Mouse (Mus musculus) heart, embryonic 12.5 days (tissue): ENCODE data around the gene Serpina10. TPM values are rescaled to one million over a fixed set of nuclear protein-coding genes. Genes with fewer than 3 reads are reported as not detected.

Source experiments
- ATAC-seq: fragments of 200-750 bp; cut with Nextera tagmentation; 2 replicates; pipeline ENCODE4 v1.8.0; 2017; ENCODE audit warnings: moderate TSS enrichment, moderate library complexity; ENCODE audit not compliant: insufficient number of reproducible peaks, low FRiP score
- H3K27ac ChIP-seq: fragments of 300-500 bp; sonication (generic); 2 replicates; pipeline ENCODE4 v1.5.1; 2016; ENCODE audit warnings: mild to moderate bottlenecking, moderate library complexity; ENCODE audit not compliant: poor library complexity, severe bottlenecking
- H3K27me3 ChIP-seq: fragments of 300-500 bp; sonication (generic); replicated peaks from 2 replicates; pipeline ENCODE4 v1.6.1; 2016; ENCODE audit warnings: mild to moderate bottlenecking, moderate library complexity
- H3K36me3 ChIP-seq: fragments of 300-500 bp; sonication (generic); 2 replicates; pipeline ENCODE4 v1.6.1; 2016; ENCODE audit warnings: mild to moderate bottlenecking, moderate library complexity
- H3K4me1 ChIP-seq: fragments of 300-500 bp; sonication (generic); replicated peaks from 2 replicates; pipeline ENCODE4 v1.6.1; 2016; ENCODE audit warnings: mild to moderate bottlenecking
- H3K4me2 ChIP-seq: fragments of 300-500 bp; sonication (generic); 2 replicates; pipeline ENCODE4 v1.6.1; 2016; ENCODE audit warnings: mild to moderate bottlenecking, moderate library complexity
- H3K4me3 ChIP-seq: fragments of 300-500 bp; sonication (generic); 2 replicates; pipeline ENCODE4 v1.5.1; 2016; ENCODE audit warnings: mild to moderate bottlenecking
- H3K9ac ChIP-seq: fragments of 300-500 bp; sonication (generic); 2 replicates; pipeline ENCODE4 v1.6.1; 2016; ENCODE audit warnings: mild to moderate bottlenecking, moderate library complexity
- H3K9me3 ChIP-seq: fragments of 300-500 bp; sonication (generic); replicated peaks from 2 replicates; pipeline ENCODE4 v1.6.1; 2016; ENCODE audit warnings: mild to moderate bottlenecking, moderate library complexity
- WGBS: fragments of 180-500 bp; shearing (Covaris S2); methylation state at CpG from one replicate; pipeline ENCODE4 v1.1.7; 2016; 5-methylcytosine and 5-hydroxymethylcytosine counted together
- polyA plus RNA-seq: library from polyadenylated mRNA; unstranded; fragments of >200 nt; fragmentation: Nextera tagmentation; extraction: Ambion mirVana; gene quantifications from 2 replicates; pipeline ENCODE4 v1.2.1, GENCODE M21; 2016

Serpina10 gene
- polyA plus RNA-seq, 1 experiment from 2014 or later: 0.31 TPM

DNA sequence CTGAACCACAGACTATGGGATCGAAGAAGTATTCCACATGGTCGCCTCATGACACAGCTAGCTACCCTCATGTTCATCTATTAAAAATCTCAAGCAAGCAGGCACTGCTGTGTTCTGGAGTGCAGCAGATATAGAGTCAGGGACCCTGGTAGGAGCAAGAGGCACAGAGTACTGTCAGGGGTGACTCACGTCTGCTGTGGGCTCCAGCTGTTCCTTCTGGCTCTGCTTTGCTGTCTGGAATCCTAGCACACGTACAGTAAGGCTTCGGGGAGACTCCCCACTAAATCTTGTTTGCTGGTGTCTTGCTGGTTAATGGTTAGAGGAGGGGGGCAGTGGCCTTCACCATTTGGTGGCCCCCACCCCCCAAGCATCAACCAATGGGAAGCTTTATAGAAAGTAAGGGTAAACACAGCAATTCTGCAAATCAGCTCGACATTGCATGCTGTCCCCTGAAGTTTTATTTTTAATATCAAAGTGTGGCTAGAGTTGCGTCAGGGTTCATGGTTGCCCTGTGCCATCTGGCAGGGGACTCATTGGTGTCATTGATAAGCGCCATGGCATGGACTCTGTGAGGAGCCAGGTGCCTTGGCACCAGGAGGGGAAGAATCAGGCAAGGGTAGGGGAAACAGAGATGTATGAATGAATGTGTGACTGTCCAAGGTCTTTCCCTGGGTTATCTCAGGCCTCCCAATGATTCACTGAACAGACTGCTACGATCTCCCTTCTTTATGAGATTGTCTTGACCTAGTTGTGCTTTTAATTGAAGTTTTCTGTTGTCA, 25.8 kb upstream of the Serpina10 start, which contains the start of gene Serpina6:
Gene Serpina6, minus strand, starts transcription at position 365 of the 779 bp plus-strand sequence.
- H3K36me3 ChIP-seq: no peaks in the 10 kb centered on the region
- H3K4me1 ChIP-seq: no peaks in the 10 kb centered on the region
- H3K4me2 ChIP-seq: no peak within 1 kb of the TSS
- 74% methylated on average over 9 of the region's 9 CpGs for WGBS
- ATAC-seq: no peak
- no peak within 1 kb of the TSS for H3K27ac ChIP-seq
- no peaks in the 10 kb centered on the region for H3K9me3 ChIP-seq
- H3K27me3 ChIP-seq: no peaks in the 10 kb centered on the region
- no peak within 1 kb of the TSS for H3K9ac ChIP-seq
- no peak within 1 kb of the TSS for H3K4me3 ChIP-seq

DNA sequence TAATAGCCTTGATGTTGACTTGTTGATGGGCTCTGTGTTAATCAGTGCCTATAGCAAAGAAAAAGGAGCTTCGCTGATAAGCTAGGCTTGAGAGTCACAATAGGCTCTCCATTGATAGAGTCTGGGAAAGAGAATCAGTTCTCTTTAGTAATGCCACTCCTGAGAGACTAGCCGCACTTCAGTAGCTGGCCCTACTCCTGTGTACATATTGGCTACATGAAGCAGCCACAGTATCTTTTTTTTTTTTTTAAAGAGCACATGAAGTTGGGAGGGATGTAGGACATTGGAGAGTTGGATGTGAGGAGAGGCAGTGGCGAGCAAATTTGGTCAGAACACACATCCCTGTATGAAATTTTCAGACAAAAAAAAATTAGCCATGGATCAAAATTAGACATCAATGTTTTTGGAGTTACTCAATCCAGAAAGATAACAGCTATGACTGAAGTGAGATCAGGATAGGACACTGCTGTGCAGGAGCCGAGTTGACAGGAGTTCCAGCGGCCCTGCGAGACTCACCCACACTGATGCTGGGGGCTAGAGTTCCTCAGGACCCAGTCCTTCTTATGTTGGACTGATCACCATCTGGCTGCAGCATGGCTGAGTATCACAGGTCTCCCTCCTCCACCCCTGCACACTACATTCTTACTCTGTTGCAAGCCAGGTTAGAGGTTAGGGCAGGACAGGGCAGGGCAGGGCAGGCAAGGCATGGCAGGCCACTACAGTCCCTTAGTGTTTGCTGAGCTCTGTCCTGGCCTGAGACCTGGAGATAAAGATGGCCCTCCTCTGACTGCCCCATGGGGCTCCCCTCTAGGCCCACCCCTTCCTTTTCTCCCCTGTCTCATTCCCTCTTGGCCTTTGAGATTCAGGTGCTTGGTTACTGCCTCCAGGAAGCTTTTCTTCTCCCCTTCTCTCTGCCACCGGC, 24.1 kb upstream of the Serpina10 start:
- no peaks in the 10 kb centered on the region for H3K4me1 ChIP-seq
- no peaks in the 10 kb centered on the region for H3K27me3 ChIP-seq
- H3K9ac ChIP-seq: no peak overlapping the region
- no peaks in the 10 kb centered on the region for H3K36me3 ChIP-seq
- H3K27ac ChIP-seq: no peak overlapping the region
- H3K4me3 ChIP-seq: no peak overlapping the region
- WGBS: 75% methylated on average over 7 of the region's 7 CpGs
- no peaks in the 10 kb centered on the region for H3K9me3 ChIP-seq
- H3K4me2 ChIP-seq: no peak overlapping the region
- ATAC-seq: no peak

DNA sequence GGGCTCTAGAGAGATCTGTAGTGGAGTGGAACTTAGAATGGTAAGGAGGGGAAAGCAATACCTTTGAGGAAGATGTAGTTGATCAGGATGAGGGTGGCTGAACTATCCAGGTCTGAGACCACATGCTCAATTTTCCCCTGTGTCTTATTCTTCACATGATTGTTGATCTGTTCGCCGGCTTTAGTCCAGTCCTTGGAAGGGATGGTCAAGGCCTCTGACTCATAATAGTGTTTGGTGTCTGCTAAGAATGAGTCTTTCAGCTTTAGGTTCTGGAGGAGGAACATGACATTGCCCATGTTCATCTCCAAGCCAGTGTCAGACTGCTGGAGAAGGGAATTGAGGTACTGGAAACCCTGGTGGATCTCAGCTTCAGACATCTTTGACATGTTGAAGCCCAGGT, 22.6 kb upstream of the Serpina10 start:
- 88% methylated on average over 2 of the region's 2 CpGs for WGBS
- Histone ChIP-seq H3K9me3 (no peaks in the 10 kb centered on the region), H3K27ac (no peak overlapping the region), H3K4me3 (no peak overlapping the region), H3K4me1 (no peaks in the 10 kb centered on the region), H3K4me2 (no peak overlapping the region), H3K9ac (no peak overlapping the region), H3K27me3 (no peaks in the 10 kb centered on the region), H3K36me3 (no peaks in the 10 kb centered on the region)
- ATAC-seq: no peak

DNA sequence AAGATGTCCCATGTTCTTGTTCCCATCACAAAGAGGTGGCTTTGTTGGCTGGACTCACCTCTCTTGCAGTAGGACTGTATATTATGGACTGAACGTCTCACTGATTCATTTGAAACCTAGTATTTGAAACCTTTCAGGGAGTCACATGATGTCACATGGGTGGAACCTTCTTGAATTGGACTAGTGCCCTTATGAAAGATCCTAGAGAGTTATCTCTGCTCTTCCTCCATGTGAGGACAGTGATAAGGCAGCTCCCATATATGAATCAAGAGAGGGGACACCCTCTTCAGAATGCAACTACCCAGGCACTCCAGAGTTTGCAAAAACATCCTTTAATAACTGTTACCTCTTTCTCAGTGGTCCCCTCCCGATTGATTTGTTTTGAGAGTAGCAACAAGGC, 15.1 kb upstream of the Serpina10 start:
- no peaks in the 10 kb centered on the region for H3K4me1 ChIP-seq
- no peak overlapping the region for H3K4me2 ChIP-seq
- H3K27ac ChIP-seq: no peak overlapping the region
- ATAC-seq: no peak
- no peak overlapping the region for H3K9ac ChIP-seq
- WGBS: 68% methylated on average over 2 of the region's 2 CpGs
- no peaks in the 10 kb centered on the region for H3K9me3 ChIP-seq
- H3K27me3 ChIP-seq: no peaks in the 10 kb centered on the region
- no peak overlapping the region for H3K4me3 ChIP-seq
- no peaks in the 10 kb centered on the region for H3K36me3 ChIP-seq

DNA sequence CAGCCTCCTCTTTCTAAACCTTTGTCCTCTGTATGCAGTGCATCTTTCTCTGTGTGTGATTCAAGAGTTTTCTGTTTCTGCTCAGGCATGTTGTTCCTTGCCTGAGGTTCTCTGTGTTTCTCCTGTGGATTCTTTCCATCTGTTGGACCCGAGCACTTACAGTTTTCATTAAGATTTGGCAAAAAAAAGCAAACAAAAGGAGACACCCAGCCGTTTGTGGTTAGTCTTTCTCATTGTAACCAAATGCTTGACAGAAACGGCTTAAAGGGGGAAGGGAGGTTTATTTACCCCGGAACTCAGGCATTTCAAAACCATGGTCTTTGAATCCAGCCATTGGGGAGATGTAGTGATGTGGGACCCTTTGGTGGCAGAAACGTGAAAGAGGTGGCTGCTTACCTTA, 13.4 kb upstream of the Serpina10 start:
- no peak overlapping the region for H3K27ac ChIP-seq
- no peaks in the 10 kb centered on the region for H3K27me3 ChIP-seq
- peaks cover 3% of the 10 kb centered on the region; the same call in 1 of the 2 replicates for H3K9me3 ChIP-seq
- no peak overlapping the region for H3K9ac ChIP-seq
- no peaks in the 10 kb centered on the region for H3K4me1 ChIP-seq
- no peak overlapping the region for H3K4me3 ChIP-seq
- no peak for ATAC-seq
- WGBS: 28% methylated on average over 5 of the region's 5 CpGs
- H3K4me2 ChIP-seq: no peak overlapping the region
- no peaks in the 10 kb centered on the region for H3K36me3 ChIP-seq

DNA sequence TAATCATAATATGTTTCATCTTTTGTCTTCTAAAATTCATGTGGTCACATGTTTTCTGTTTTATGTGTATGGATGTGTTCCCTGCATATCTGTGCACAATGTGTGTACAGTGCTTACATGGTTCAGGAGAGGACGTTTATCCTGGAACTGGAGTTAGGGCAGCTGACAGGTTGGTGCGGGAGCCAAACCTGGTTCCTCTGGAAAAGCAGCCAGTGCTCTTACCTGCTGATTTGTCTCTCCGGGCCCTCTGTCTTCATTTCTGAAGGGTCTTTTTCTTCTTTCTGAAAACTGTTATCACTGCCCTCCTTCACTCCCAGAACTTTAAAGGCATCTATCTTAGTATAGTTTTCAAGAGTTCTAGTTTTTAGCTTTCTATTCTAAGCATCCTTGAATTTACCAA, 12.6 kb upstream of the Serpina10 start:
- WGBS: 77% methylated on average over 3 of the region's 3 CpGs

DNA sequence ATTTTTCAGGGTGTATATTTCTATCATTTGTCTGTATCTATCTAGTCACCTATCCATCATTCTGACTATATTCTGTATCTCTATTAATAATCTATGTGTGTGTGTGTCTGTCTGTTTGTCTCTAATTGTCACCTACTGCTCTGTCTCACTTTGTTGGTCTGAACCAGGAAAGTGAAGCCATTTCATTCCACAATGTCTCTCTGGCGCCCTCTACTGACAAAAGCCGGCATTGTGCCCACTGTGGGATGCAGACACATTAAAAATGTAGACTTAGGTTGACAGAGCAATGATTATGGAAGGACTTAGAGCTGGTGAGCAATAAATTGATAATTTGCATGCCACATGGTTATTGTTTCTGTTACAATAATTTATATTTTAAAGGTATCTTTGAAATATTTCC, 12.1 kb upstream of the Serpina10 start:
- H3K9ac ChIP-seq: no peak overlapping the region
- no peak overlapping the region for H3K4me3 ChIP-seq
- H3K36me3 ChIP-seq: no peaks in the 10 kb centered on the region
- no peak for ATAC-seq
- WGBS: 0% methylated on average over 2 of the region's 2 CpGs
- no peak overlapping the region for H3K27ac ChIP-seq
- no peaks in the 10 kb centered on the region for H3K27me3 ChIP-seq
- H3K4me1 ChIP-seq: no peaks in the 10 kb centered on the region
- peaks cover 3% of the 10 kb centered on the region; the same call in 1 of the 2 replicates for H3K9me3 ChIP-seq
- no peak overlapping the region for H3K4me2 ChIP-seq

More for the DNA sequence above, 12.6 kb upstream of the Serpina10 start:
- no peaks in the 10 kb centered on the region for H3K36me3 ChIP-seq
- H3K27me3 ChIP-seq: no peaks in the 10 kb centered on the region
- no peaks in the 10 kb centered on the region for H3K4me1 ChIP-seq
- H3K27ac ChIP-seq: no peak overlapping the region
- H3K4me3 ChIP-seq: no peak overlapping the region
- ATAC-seq: no peak
- H3K9ac ChIP-seq: no peak overlapping the region
- no peak overlapping the region for H3K4me2 ChIP-seq
- peaks cover 3% of the 10 kb centered on the region; the same call in 1 of the 2 replicates for H3K9me3 ChIP-seq

DNA sequence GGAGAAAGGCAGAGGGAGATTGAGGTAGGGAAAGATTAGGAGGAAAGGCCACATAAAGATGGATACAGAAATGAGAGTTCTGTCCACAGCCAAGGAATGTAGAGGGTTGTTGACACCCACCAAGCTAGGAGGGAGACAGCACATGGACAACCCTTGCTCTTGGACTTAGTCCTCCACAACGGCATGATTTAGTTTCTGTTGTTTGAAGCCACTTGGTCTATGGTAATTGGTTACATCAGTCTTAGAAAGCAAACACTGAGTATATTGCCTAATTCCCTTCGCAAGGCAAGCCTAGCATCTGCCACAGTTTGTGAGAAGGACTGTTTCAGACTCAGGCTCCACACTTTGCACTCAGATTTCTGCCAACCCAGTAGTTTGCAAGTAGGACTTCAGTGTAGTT, 4.6 kb upstream of the Serpina10 start:
- Histone ChIP-seq H3K27me3 (no peaks in the 10 kb centered on the region), H3K9me3 (peaks cover 5% of the 10 kb centered on the region; the same call in 1 of the 2 replicates), H3K27ac (no peak overlapping the region), H3K9ac (no peak overlapping the region), H3K4me2 (no peak overlapping the region), H3K4me1 (no peaks in the 10 kb centered on the region), H3K4me3 (no peak overlapping the region), H3K36me3 (no peaks in the 10 kb centered on the region)
- no peak for ATAC-seq
- WGBS: 78% methylated on average over 2 of the region's 2 CpGs

DNA sequence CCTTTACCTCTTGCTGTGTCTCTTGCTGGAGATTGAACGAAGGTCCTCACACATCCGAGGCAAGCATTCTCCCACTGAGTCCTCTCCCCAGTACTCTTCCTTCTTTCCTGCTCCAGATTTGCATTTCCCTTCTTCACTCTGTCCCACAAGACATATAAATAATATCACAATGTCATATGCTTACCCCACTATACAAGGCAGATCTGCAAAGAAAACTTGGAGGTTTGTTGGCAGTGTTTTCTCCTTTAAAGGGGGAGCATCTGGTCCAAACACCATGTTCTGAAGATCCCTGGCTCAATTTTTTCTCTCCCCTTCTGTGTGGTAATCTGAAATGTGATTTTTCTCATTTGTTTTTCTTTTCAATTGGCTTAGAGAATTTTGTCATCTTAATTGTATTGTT, 3.2 kb upstream of the Serpina10 start:
- 87% methylated on average over 2 of the region's 2 CpGs for WGBS
- Histone ChIP-seq H3K36me3 (no peaks in the 10 kb centered on the region), H3K27me3 (no peaks in the 10 kb centered on the region), H3K4me2 (no peak overlapping the region), H3K9me3 (0 out of 2 replicates have a peak, but pooled peaks cover 2% of the 10 kb centered on the region), H3K4me3 (no peak overlapping the region), H3K27ac (no peak overlapping the region), H3K9ac (no peak overlapping the region), H3K4me1 (no peaks in the 10 kb centered on the region)
- no peak for ATAC-seq

DNA sequence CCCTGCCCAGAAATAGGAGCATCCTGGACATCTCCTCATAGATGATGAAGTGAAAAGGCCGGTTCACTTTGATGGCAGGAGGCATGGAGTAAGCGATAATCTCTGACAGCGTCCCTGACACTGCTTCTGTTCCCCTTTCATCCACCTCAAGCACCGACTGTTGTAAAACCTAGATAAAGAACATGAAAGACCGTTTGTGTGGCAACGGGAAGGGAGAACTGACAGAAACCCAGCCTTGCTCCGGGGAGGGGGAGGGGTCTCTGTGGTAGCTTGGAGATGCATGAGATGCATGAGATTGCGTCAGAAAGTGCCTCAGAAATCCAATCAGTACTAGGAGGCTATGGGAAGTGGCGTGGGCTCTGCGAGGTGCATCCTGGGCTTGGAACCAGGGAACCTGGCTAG, 14.4 kb downstream of the Serpina10 start:
- Histone ChIP-seq H3K4me1 (no peaks in the 10 kb centered on the region; the same call in 1 of the 2 replicates), H3K4me3 (no peak overlapping the region), H3K9ac (no peak overlapping the region), H3K27me3 (no peaks in the 10 kb centered on the region), H3K36me3 (no peaks in the 10 kb centered on the region), H3K4me2 (no peak overlapping the region), H3K27ac (no peak overlapping the region), H3K9me3 (no peaks in the 10 kb centered on the region)
- WGBS: 34% methylated on average over 10 of the region's 10 CpGs
- no peak for ATAC-seq

DNA sequence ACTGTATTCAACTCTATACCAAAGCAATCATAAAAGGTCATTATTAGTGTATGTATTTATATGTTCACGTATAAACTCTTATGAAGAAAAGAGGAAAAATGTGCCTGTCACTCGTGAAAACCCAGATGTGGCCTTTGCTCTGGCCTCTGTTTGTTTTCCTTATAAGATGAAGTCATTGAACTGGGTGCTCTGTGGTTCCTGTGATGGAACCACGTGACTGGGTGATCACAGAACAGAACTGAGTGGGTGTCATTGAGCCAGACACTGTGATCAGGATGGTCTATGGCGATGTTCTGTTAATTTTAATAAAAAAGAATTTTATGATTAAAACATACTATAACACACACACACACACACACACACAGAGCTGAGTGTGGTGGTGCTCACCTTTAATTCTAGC, 15.5 kb downstream of the Serpina10 start:
- H3K9me3 ChIP-seq: no peaks in the 10 kb centered on the region
- H3K4me1 ChIP-seq: no peaks in the 10 kb centered on the region; the same call in 1 of the 2 replicates
- H3K27me3 ChIP-seq: no peaks in the 10 kb centered on the region
- WGBS: 73% methylated on average over 4 of the region's 4 CpGs
- ATAC-seq: no peak
- no peak overlapping the region for H3K9ac ChIP-seq
- H3K36me3 ChIP-seq: no peaks in the 10 kb centered on the region
- H3K4me2 ChIP-seq: no peak overlapping the region
- H3K27ac ChIP-seq: no peak overlapping the region
- H3K4me3 ChIP-seq: no peak overlapping the region
